Mouse (Mus musculus) kidney, postnatal 0 days (tissue): ENCODE measurements around the gene Psmb3. TPM values are rescaled to one million over a fixed set of nuclear protein-coding genes. Genes with fewer than 3 reads are reported as not detected.
"Not testable (repeated sequence)": the region's sequence is repeated elsewhere in the genome, so short reads cannot be mapped to it uniquely, and the experiment has no call there.

ENCODE experiments used
- ATAC-seq: fragments of 200-750 bp; cut with Nextera tagmentation; replicated peaks from 2 replicates; pipeline ENCODE4 v1.8.0; 2017; ENCODE audit warnings: low read depth, moderate number of reproducible peaks, moderate TSS enrichment, moderate library complexity; ENCODE audit not compliant: low FRiP score
- DNase-seq: peaks from one replicate; pipeline ENCODE4 v3.0.0-alpha.2; 2016; ENCODE audit warnings: low spot score
- H3K27ac ChIP-seq: fragments of 300-500 bp; sonication (generic); 2 replicates; pipeline ENCODE4 v1.5.1; 2014; ENCODE audit warnings: mild to moderate bottlenecking
- H3K27me3 ChIP-seq: fragments of 300-500 bp; sonication (generic); 2 replicates; pipeline ENCODE4 v1.6.1; 2014; ENCODE audit warnings: low read length, mixed read lengths; ENCODE audit not compliant: insufficient read depth
- H3K36me3 ChIP-seq: fragments of 300-500 bp; sonication (generic); 2 replicates; pipeline ENCODE4 v1.6.1; 2014; ENCODE audit warnings: low read length, mixed read lengths; ENCODE audit not compliant: insufficient read depth
- H3K4me1 ChIP-seq: fragments of 300-500 bp; sonication (generic); replicated peaks from 2 replicates; pipeline ENCODE4 v1.6.1; 2014; ENCODE audit warnings: antibody characterized with exemption, low read length, mixed read lengths; ENCODE audit not compliant: insufficient read depth
- H3K4me2 ChIP-seq: fragments of 300-500 bp; sonication (generic); 2 replicates; pipeline ENCODE4 v1.6.1; 2014; ENCODE audit warnings: mild to moderate bottlenecking, low read length, moderate library complexity, mixed read lengths
- H3K4me3 ChIP-seq: fragments of 300-500 bp; sonication (generic); replicated peaks from 2 replicates; pipeline ENCODE4 v1.5.1; 2014; ENCODE audit warnings: low read depth, low read length
- H3K9ac ChIP-seq: fragments of 300-500 bp; sonication (generic); 2 replicates; pipeline ENCODE4 v1.6.1; 2014; ENCODE audit warnings: low read depth, low read length
- H3K9me3 ChIP-seq: fragments of 300-500 bp; sonication (generic); replicated peaks from 2 replicates; pipeline ENCODE4 v1.6.1; 2016; ENCODE audit warnings: low read length, inconsistent platforms, mixed read lengths
- CTCF ChIP-seq: IDR thresholded peaks from 2 replicates; pipeline ENCODE4 v1.5.1; 2016; ENCODE audit warnings: antibody characterized with exemption, low read depth, mild to moderate bottlenecking, moderate library complexity
- WGBS: fragments of 180-500 bp; shearing (Covaris S2); extraction: QIAGEN DNeasy Blood & Tissue Kit; methylation state at CpG from one replicate; pipeline ENCODE4 v1.1.7; 2014; 5-methylcytosine and 5-hydroxymethylcytosine counted together
- polyA plus RNA-seq: library from polyadenylated mRNA; unstranded; fragments of >200 nt; fragmentation: Nextera tagmentation; extraction: Ambion mirVana; gene quantifications from 2 replicates; pipeline ENCODE4 v1.2.1, GENCODE M21; 2015

Psmb3 gene
- polyA plus RNA-seq, 1 experiment from 2014 or later, result 541 TPM

GRCm38 (mm10) chr11:97721338-97721737, 18.1 kb downstream of the Psmb3 start:
- ATAC-seq (no peak), DNase-seq (no peak)
- H3K36me3 ChIP-seq, result peaks cover 48% of the 10 kb centered on the region
- no peak overlapping the region for H3K4me3 ChIP-seq
- no peaks in the 10 kb centered on the region for H3K9me3 ChIP-seq
- no peak overlapping the region for H3K4me2 ChIP-seq
- H3K27me3 ChIP-seq, result no peaks in the 10 kb centered on the region
- no peaks in the 10 kb centered on the region for H3K4me1 ChIP-seq
- TF ChIP-seq CTCF, result no peak
- no peak overlapping the region for H3K9ac ChIP-seq
- H3K27ac ChIP-seq, result no peak overlapping the region
- whole genome bisulfite sequencing, result 91% methylated on average over 4 of the region's 4 CpGs

DNA sequence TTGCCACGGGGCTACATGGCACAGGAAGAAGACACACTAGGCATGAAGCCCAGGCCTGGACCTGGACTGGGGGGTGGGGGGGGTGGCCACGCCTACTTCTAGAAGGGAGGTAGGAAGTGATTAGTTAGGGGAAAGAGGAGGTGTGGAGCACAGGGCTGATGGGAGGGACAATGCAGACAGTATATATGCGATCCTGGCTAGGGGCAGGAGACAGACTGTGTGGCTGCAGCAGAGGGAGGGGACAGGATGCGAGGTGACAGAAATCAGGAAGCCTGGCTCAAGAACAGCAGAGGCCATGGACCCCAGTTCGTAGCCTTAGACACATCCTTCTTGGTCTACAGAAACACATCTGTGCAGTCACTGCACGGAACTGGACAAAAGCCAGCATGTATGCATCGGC, 20.5 kb downstream of the Psmb3 start:
- no peak overlapping the region for H3K4me3 ChIP-seq
- no peak overlapping the region for H3K4me2 ChIP-seq
- no peaks in the 10 kb centered on the region for H3K9me3 ChIP-seq
- ATAC-seq, result no peak
- no peaks in the 10 kb centered on the region for H3K27me3 ChIP-seq
- peaks cover 44% of the 10 kb centered on the region for H3K36me3 ChIP-seq
- TF ChIP-seq CTCF, result no peak
- H3K27ac ChIP-seq, result no peak overlapping the region
- no peaks in the 10 kb centered on the region for H3K4me1 ChIP-seq
- 71% methylated on average over 7 of the region's 7 CpGs for WGBS
- DNase-seq, result peak; percentile 36
- H3K9ac ChIP-seq, result no peak overlapping the region

GRCm38 (mm10) chr11:97728311-97728710, 25.1 kb downstream of the Psmb3 start:
- Histone ChIP-seq H3K36me3 (peaks cover 42% of the 10 kb centered on the region), H3K9ac (no peak overlapping the region), H3K9me3 (no peaks in the 10 kb centered on the region), H3K4me1 (no peaks in the 10 kb centered on the region), H3K27ac (no peak overlapping the region), H3K4me3 (no peak overlapping the region), H3K4me2 (no peak overlapping the region), H3K27me3 (no peaks in the 10 kb centered on the region)
- DNase-seq, result no peak
- no peak for TF ChIP-seq CTCF
- no peak for ATAC-seq
- WGBS, result 67% methylated on average over 7 of the region's 7 CpGs

GRCm38 (mm10) chr11:97728730-97729129, 25.5 kb downstream of the Psmb3 start:
- TF ChIP-seq CTCF, result no peak
- DNase-seq (no peak), ATAC-seq (no peak)
- Histone ChIP-seq H3K27me3 (no peaks in the 10 kb centered on the region), H3K4me2 (no peak overlapping the region), H3K4me1 (no peaks in the 10 kb centered on the region), H3K36me3 (peaks cover 42% of the 10 kb centered on the region), H3K9me3 (no peaks in the 10 kb centered on the region), H3K9ac (no peak overlapping the region), H3K27ac (no peak overlapping the region), H3K4me3 (no peak overlapping the region)
- 81% methylated on average over 7 of the region's 7 CpGs for whole genome bisulfite sequencing

GRCm38 (mm10) chr11:97733689-97734088, 30.5 kb downstream of the Psmb3 start:
- no peak for TF ChIP-seq CTCF
- no peak overlapping the region for H3K4me2 ChIP-seq
- H3K36me3 ChIP-seq, result peaks cover 25% of the 10 kb centered on the region
- no peaks in the 10 kb centered on the region for H3K9me3 ChIP-seq
- no peak overlapping the region for H3K9ac ChIP-seq
- WGBS, result 20% methylated on average over 10 of the region's 10 CpGs
- H3K4me3 ChIP-seq, result no peak overlapping the region
- no peak overlapping the region; the same call in 1 of the 2 replicates for H3K27ac ChIP-seq
- no peaks in the 10 kb centered on the region for H3K4me1 ChIP-seq
- no peaks in the 10 kb centered on the region for H3K27me3 ChIP-seq
- DNase-seq (no peak), ATAC-seq (no peak)

DNA sequence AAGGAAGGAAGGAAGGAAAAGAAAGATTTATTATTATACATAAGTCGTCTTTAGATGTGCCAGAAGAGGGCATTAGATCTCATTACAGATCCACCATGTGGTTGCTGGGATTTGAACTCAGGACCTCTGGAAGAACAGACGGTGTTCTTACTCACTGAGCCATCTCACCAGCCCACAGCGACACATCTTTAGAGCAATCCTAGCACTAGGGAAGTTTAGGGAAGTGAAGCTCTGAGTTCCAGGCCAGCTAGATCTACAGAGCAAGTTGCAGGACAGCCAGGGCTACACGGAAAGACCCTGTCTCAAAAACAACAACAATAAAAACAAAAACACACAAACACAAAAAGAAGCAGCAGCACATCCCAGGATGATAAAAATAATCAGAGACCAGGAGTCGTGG, 31.6 kb downstream of the Psmb3 start:
- H3K4me1 ChIP-seq, H3K27me3 ChIP-seq, DNase-seq, H3K4me2 ChIP-seq, H3K9ac ChIP-seq, H3K9me3 ChIP-seq, H3K4me3 ChIP-seq, ATAC-seq, H3K27ac ChIP-seq: not testable (repeated sequence)
- H3K36me3 ChIP-seq, result peaks cover 17% of the 10 kb centered on the region
- 83% methylated on average over 5 of the region's 5 CpGs for WGBS

DNA sequence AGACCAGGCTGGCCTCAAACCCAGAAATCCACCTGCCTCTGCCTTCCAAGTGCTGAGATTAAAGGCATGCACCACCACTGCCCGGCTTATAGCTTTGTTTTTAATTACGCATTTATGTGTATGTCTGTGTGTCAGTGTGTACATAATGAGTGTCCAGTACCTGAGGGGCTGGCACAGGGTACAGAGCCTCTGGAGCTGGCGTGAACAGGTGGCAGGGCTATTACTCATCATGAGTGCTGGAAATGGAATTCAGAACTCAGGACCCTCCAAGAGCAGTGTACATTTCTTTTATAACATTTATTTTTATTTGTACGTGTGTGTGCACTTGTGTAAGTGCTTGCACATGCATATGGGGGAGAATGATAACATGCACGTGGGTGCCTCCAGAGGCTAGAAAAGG, 33.4 kb downstream of the Psmb3 start:
- H3K9ac ChIP-seq, result no peak overlapping the region
- ATAC-seq (no peak), DNase-seq (no peak)
- no peaks in the 10 kb centered on the region for H3K27me3 ChIP-seq
- 86% methylated on average over 5 of the region's 5 CpGs for WGBS
- TF ChIP-seq CTCF, result no peak
- no peak overlapping the region for H3K4me2 ChIP-seq
- no peak overlapping the region for H3K27ac ChIP-seq
- peaks cover 3% of the 10 kb centered on the region for H3K36me3 ChIP-seq
- H3K9me3 ChIP-seq, result no peaks in the 10 kb centered on the region
- no peak overlapping the region for H3K4me3 ChIP-seq
- H3K4me1 ChIP-seq, result peaks cover 13% of the 10 kb centered on the region; the same call in 1 of the 2 replicates
